Mouse (Mus musculus): ENCODE measurements around the gene Vmn1r74. TPM values are rescaled to one million over a fixed set of nuclear protein-coding genes. Genes with fewer than 3 reads are reported as not detected.
"Not testable (repeated sequence)": the region's sequence is repeated elsewhere in the genome, so short reads cannot be mapped to it uniquely, and the experiment has no call there.

The Vmn1r74 gene
- not detected for total RNA-seq (2021)

GRCm38 (mm10) chr7:11833680-11834079, at the start of gene Vmn1r74:
TSS of gene Vmn1r74 (plus strand) at chr7:11833980.
- no peak for DNase-seq (ENCODE audit: low spot score)
- intact Hi-C loops (cut with DNase I) = no loop called here

- DNase-seq (ENCODE audit: low spot score) = no peak
- intact Hi-C loops (cut with DNase I) = no loop called here
Measured at GRCm38 (mm10) chr7:11813751-11814150, 20.0 kb upstream of the Vmn1r74 start.

GRCm38 (mm10) chr7:11822166-11822565, 11.6 kb upstream of the Vmn1r74 start:
- intact Hi-C loops (cut with DNase I) = no loop called here
- no peak for DNase-seq (ENCODE audit: low spot score)

GRCm38 (mm10) chr7:11823246-11823645, 10.5 kb upstream of the Vmn1r74 start:
- intact Hi-C loops (cut with DNase I); DNase-seq (ENCODE audit: low spot score): not testable (repeated sequence)

- intact Hi-C loops (cut with DNase I) = no loop called here
- DNase-seq (ENCODE audit: low spot score) = no peak
Measured at GRCm38 (mm10) chr7:11874330-11874729, 40.5 kb downstream of the Vmn1r74 start, which contains the start of gene Vmn1r75. TSS of gene Vmn1r75 (plus strand) at chr7:11874630.

Other genes starting within 250 kb of the Vmn1r74 start
- not detected for gene Zscan4-ps3, start 224.7 kb upstream of the Vmn1r74 start, total RNA-seq (2021)
- gene Vmn1r72, start 153.8 kb upstream of the Vmn1r74 start, total RNA-seq (2021) = not detected
- not detected for gene Vmn1r73, start 103.7 kb upstream of the Vmn1r74 start, total RNA-seq (2021)
- not detected for gene Vmn1r75, start 40.6 kb downstream of the Vmn1r74 start, total RNA-seq (2021)
- gene Vmn1r76, start 104.2 kb downstream of the Vmn1r74 start, total RNA-seq (2021) = not detected
- under 1 TPM in 1 of 2 experiments, not detected in 1; 0.03 TPM for gene Vmn1r77, start 202.8 kb downstream of the Vmn1r74 start, total RNA-seq (2021)